Mouse (Mus musculus): ENCODE measurements around the gene Pdc.
"Not testable (repeated sequence)": the region's sequence is repeated elsewhere in the genome, so short reads cannot be mapped to it uniquely, and the experiment has no call there.

The Pdc gene

DNA sequence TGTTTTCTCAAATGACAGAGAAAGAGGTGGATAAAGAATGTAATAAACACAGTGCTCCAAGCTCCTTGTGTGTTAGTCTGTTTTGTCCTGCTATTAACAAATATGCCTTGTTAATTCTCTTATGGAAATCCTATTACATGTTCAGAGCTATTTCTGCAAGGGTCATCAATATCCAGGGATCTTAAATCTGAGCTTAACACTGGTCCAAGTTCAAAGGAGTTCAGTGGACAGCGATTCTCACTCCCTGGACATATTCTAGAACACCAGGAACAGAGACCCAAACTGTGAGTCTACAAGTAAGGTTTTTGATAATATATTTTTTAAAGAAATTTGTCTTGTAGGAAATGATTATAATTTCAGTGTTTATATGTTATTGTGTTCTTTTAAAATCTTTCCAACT, at the start of gene Pdc:
Pdc (plus strand) TSS at position 213 of the 400 bp plus-strand sequence.
- no peak for DNase-seq (ENCODE audit: low spot score in 2 of 2)

DNA sequence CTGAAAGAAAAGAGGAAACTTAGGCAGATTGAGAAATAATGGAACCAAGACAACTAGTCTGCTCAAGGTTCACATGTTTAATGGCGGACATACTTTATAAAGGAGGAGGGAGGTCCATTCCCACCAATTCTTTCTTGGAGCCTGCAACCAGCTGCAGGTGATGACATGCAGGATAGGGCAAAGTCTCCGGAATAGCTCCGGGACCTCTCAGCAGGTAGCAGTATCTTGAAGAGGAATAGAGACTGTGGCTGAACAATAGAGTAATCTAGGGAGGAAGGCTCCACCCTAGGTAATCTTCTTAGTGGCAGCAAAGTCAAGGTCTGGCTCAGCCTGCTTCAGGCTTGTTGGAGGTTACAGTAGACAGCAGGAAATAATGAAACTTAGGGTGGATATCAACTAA, 25.2 kb upstream of the Pdc start:
- DNase-seq (ENCODE audit: low spot score in 2 of 2) = not testable (repeated sequence)

DNA sequence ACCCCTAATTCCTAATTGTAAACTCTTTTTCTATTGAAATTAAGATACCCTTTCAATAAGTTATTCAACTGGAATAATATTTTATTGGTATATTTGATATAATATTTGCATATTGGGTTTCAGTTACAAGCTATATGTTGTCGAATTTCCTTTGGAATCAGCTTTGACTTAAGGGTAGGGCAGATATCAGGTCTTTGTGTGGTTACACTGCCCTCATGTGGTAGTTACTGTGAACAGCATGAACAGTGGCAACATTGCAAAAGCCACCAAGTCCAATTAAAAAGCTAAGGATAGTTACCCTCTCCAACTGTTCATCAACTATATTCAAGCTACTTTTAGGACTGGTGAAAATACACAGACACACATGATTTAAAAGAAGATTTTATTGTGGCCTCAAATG, 11.6 kb upstream of the Pdc start:
- no peak for DNase-seq (ENCODE audit: low spot score in 2 of 2)

DNA sequence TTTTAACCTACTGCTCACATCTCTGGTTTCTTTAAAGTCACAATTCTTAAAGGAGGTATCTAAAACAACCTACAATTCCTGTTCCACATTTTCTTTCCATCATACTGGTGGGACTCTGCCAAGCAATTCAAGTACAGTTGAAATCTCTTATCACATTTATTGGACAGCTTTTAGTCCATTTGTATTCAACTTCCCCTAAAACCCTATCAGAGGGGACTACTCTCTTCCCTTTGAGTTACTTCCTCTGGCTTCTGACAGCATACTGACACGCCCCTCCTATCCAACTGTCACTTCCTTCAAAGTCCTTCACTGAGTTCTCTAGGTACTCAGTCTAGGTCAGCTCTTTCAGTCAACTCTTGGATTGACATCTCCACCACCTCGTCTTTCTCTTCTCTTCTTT, 15.9 kb downstream of the Pdc start:
- DNase-seq (ENCODE audit: low spot score in 2 of 2) = no peak

DNA sequence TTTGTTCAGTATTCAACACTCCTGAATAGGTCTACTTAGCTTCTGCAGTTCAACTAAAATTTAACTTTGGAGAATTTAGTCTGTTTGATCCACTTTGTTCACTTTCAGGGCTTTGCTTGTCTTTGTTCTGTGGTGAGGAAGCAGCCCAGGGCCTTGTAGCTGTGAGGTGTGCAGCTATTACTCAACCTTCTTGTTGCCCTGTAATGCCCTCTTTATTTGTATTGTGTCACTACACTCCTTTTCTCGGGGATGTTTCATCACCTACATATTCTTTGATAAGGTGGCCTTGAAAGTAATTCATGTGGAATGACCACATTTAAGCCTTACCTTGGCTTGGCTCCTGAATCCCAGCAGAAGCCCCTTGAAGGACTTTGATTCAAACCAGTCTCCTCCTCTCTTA, 41.6 kb downstream of the Pdc start:
- DNase-seq (ENCODE audit: low spot score in 2 of 2) = no peak

DNA sequence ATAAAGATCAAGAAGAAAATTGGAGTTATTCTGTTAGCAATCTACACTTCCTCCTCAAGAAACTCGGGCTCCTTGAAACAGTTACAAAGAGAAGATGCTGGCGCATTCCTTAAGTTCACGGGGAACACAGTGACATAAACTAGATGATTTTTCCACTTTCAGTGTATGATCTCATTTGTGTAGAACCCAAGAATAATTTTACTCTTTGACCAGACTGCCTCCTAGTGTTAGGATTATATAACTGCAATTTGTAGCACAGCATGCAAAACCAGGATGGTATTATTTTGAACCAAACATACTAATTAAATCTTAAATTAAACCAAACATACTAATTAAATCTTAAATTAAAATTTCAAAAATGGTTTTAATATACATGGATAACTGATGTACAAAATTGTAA, 53.7 kb downstream of the Pdc start:
- DNase-seq (ENCODE audit: low spot score in 2 of 2) = no peak

DNA sequence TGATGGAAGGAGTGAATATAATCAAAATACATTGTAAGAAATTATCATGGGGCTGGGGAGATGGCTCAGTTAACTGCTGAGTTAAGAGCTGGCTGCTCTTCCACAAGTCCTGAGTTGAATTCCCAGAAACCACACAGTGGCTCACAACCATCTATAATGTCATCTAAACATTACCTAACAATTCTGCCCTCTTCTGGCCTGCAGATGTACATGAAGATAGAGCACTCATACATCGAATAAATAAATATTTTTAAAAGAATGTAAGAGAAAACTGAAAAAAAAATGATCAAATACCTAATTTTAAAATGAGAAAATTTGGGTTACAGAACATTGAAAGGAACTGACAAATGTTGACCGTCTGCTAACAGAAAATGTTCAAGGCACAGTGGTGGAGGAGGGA, 55.0 kb downstream of the Pdc start:
- no peak for DNase-seq (ENCODE audit: low spot score in 2 of 2)
